Mouse (Mus musculus): ENCODE measurements around the gene Chrne. TPM values are rescaled to one million over a fixed set of nuclear protein-coding genes. Genes with fewer than 3 reads are reported as not detected.

The Chrne gene
- polyA plus RNA-seq, 1 experiment = 0.10 TPM

- no peak overlapping the region for H3K4me3 ChIP-seq (replicated peaks; ENCODE audit: insufficient read depth, low read depth, low read length)
- 81% methylated on average over 5 of the region's 5 CpGs for WGBS
Observed at GRCm38 (mm10) chr11:70586954-70587353, 32.1 kb downstream of the Chrne start.

GRCm38 (mm10) chr11:70586261-70586660, 32.8 kb downstream of the Chrne start:
- TF ChIP-seq CTCF (IDR thresholded peaks at IDR 0.05; ENCODE audit: borderline replicate concordance, insufficient read depth, low read depth, low read length) = no peak
- peaks cover 21% of the 10 kb centered on the region for H3K4me1 ChIP-seq (ENCODE audit: control insufficient read depth, insufficient read depth, low read length)
- H3K4me3 ChIP-seq (replicated peaks; ENCODE audit: insufficient read depth, low read depth, low read length) = no peak overlapping the region
- H3K27me3 ChIP-seq (ENCODE audit: control insufficient read depth, insufficient read depth, low read length) = no peaks in the 10 kb centered on the region
- H3K27ac ChIP-seq (ENCODE audit: insufficient read depth, low read length) = 0 out of 2 replicates have a peak overlapping the region, but pooled peaks have one; percentile 40
- no peak for DNase-seq
- WGBS = 81% methylated on average over 3 of the region's 3 CpGs

More at GRCm38 (mm10) chr11:70586954-70587353, 32.1 kb downstream of the Chrne start:
- Histone ChIP-seq H3K27ac (ENCODE audit: insufficient read depth, low read length) (peak overlapping the region; percentile 46; the same call in 1 of the 2 replicates), H3K4me1 (ENCODE audit: control insufficient read depth, insufficient read depth, low read length) (peaks cover 21% of the 10 kb centered on the region), H3K27me3 (ENCODE audit: control insufficient read depth, insufficient read depth, low read length) (no peaks in the 10 kb centered on the region)
- DNase-seq = no peak
- TF ChIP-seq CTCF (IDR thresholded peaks at IDR 0.05; ENCODE audit: borderline replicate concordance, insufficient read depth, low read depth, low read length) (no peak), POLR2A (IDR thresholded peaks at IDR 0.05; ENCODE audit: borderline replicate concordance, insufficient read depth, low read length) (no peak)

- WGBS = 2% methylated on average over 7 of the region's 7 CpGs
- TF ChIP-seq POLR2A (IDR thresholded peaks at IDR 0.05; ENCODE audit: borderline replicate concordance, insufficient read depth, low read length) (no peak), CTCF (IDR thresholded peaks at IDR 0.05; ENCODE audit: borderline replicate concordance, insufficient read depth, low read depth, low read length) (no peak)
- Histone ChIP-seq H3K4me3 (replicated peaks; ENCODE audit: insufficient read depth, low read depth, low read length) (no peak overlapping the region), H3K27me3 (ENCODE audit: control insufficient read depth, insufficient read depth, low read length) (no peaks in the 10 kb centered on the region), H3K4me1 (ENCODE audit: control insufficient read depth, insufficient read depth, low read length) (peaks cover 21% of the 10 kb centered on the region), H3K27ac (ENCODE audit: insufficient read depth, low read length) (no peak overlapping the region; the same call in 1 of the 2 replicates)
- DNase-seq = peak; percentile 57 to 69
Observed at GRCm38 (mm10) chr11:70585457-70585856, 33.6 kb downstream of the Chrne start.

- WGBS = 86% methylated on average over 7 of the region's 7 CpGs
- no peaks in the 10 kb centered on the region for H3K27me3 ChIP-seq (ENCODE audit: control insufficient read depth, insufficient read depth, low read length)
- no peak overlapping the region for H3K4me3 ChIP-seq (replicated peaks; ENCODE audit: insufficient read depth, low read depth, low read length)
- peaks cover 34% of the 10 kb centered on the region for H3K4me1 ChIP-seq (ENCODE audit: control insufficient read depth, insufficient read depth, low read length)
- peak overlapping the region; percentile 24; the same call in 1 of the 2 replicates for H3K27ac ChIP-seq (ENCODE audit: insufficient read depth, low read length)
- TF ChIP-seq CTCF (IDR thresholded peaks at IDR 0.05; ENCODE audit: borderline replicate concordance, insufficient read depth, low read depth, low read length) = no peak
- no peak for TF ChIP-seq POLR2A (IDR thresholded peaks at IDR 0.05; ENCODE audit: borderline replicate concordance, insufficient read depth, low read length)
- DNase-seq = no peak
Observed at GRCm38 (mm10) chr11:70583775-70584174, 35.2 kb downstream of the Chrne start.

GRCm38 (mm10) chr11:70583022-70583714, 35.8 kb downstream of the Chrne start:
- peaks cover 34% of the 10 kb centered on the region for H3K4me1 ChIP-seq (ENCODE audit: control insufficient read depth, insufficient read depth, low read length)
- H3K27ac ChIP-seq (ENCODE audit: insufficient read depth, low read length) = peak overlapping the region; percentile 50
- WGBS = 34% methylated on average over 6 of the region's 6 CpGs

GRCm38 (mm10) chr11:70582196-70582595, 36.8 kb downstream of the Chrne start:
- no peak overlapping the region for H3K27ac ChIP-seq (ENCODE audit: insufficient read depth, low read length)
- H3K27me3 ChIP-seq (ENCODE audit: control insufficient read depth, insufficient read depth, low read length) = no peaks in the 10 kb centered on the region
- no peak overlapping the region for H3K4me3 ChIP-seq (replicated peaks; ENCODE audit: insufficient read depth, low read depth, low read length)
- WGBS = 51% methylated on average over 3 of the region's 3 CpGs
- no peak for DNase-seq
- peaks cover 42% of the 10 kb centered on the region for H3K4me1 ChIP-seq (ENCODE audit: control insufficient read depth, insufficient read depth, low read length)
- TF ChIP-seq POLR2A (IDR thresholded peaks at IDR 0.05; ENCODE audit: borderline replicate concordance, insufficient read depth, low read length) (no peak), CTCF (IDR thresholded peaks at IDR 0.05; ENCODE audit: borderline replicate concordance, insufficient read depth, low read depth, low read length) (no peak)

More at GRCm38 (mm10) chr11:70583022-70583714, 35.8 kb downstream of the Chrne start:
- no peak for DNase-seq
- H3K27me3 ChIP-seq (ENCODE audit: control insufficient read depth, insufficient read depth, low read length) = no peaks in the 10 kb centered on the region
- no peak for TF ChIP-seq POLR2A (IDR thresholded peaks at IDR 0.05; ENCODE audit: borderline replicate concordance, insufficient read depth, low read length)
- H3K4me3 ChIP-seq (replicated peaks; ENCODE audit: insufficient read depth, low read depth, low read length) = no peak overlapping the region

- Histone ChIP-seq H3K27me3 (ENCODE audit: control insufficient read depth, insufficient read depth, low read length) (no peaks in the 10 kb centered on the region), H3K4me3 (replicated peaks; ENCODE audit: insufficient read depth, low read depth, low read length) (no peak overlapping the region), H3K4me1 (ENCODE audit: control insufficient read depth, insufficient read depth, low read length) (peaks cover 46% of the 10 kb centered on the region), H3K27ac (ENCODE audit: insufficient read depth, low read length) (no peak overlapping the region)
- 78% methylated on average over 3 of the region's 3 CpGs for WGBS
- DNase-seq = no peak
- TF ChIP-seq CTCF (IDR thresholded peaks at IDR 0.05; ENCODE audit: borderline replicate concordance, insufficient read depth, low read depth, low read length) (no peak), POLR2A (IDR thresholded peaks at IDR 0.05; ENCODE audit: borderline replicate concordance, insufficient read depth, low read length) (no peak)
Observed at GRCm38 (mm10) chr11:70580921-70581320, 38.1 kb downstream of the Chrne start.

GRCm38 (mm10) chr11:70580358-70580720, 38.7 kb downstream of the Chrne start:
- no peak overlapping the region for H3K4me3 ChIP-seq (replicated peaks; ENCODE audit: insufficient read depth, low read depth, low read length)
- H3K27ac ChIP-seq (ENCODE audit: insufficient read depth, low read length) = no peak overlapping the region
- WGBS = 36% methylated on average over 5 of the region's 5 CpGs
- TF ChIP-seq CTCF (IDR thresholded peaks at IDR 0.05; ENCODE audit: borderline replicate concordance, insufficient read depth, low read depth, low read length) = no peak
- H3K27me3 ChIP-seq (ENCODE audit: control insufficient read depth, insufficient read depth, low read length) = no peaks in the 10 kb centered on the region
- DNase-seq = no peak
- peaks cover 43% of the 10 kb centered on the region for H3K4me1 ChIP-seq (ENCODE audit: control insufficient read depth, insufficient read depth, low read length)

Data from cerebellum, adult 2 months (tissue).